Mouse (Mus musculus) liver (tissue): Measurements from ENCODE around the gene Ece1.

ENCODE experiments used
- DNase-seq: peaks from one replicate; pipeline ENCODE4 v3.0.0-alpha.2; 2020; ENCODE audit warnings: mixed read lengths

The Ece1 gene

DNA sequence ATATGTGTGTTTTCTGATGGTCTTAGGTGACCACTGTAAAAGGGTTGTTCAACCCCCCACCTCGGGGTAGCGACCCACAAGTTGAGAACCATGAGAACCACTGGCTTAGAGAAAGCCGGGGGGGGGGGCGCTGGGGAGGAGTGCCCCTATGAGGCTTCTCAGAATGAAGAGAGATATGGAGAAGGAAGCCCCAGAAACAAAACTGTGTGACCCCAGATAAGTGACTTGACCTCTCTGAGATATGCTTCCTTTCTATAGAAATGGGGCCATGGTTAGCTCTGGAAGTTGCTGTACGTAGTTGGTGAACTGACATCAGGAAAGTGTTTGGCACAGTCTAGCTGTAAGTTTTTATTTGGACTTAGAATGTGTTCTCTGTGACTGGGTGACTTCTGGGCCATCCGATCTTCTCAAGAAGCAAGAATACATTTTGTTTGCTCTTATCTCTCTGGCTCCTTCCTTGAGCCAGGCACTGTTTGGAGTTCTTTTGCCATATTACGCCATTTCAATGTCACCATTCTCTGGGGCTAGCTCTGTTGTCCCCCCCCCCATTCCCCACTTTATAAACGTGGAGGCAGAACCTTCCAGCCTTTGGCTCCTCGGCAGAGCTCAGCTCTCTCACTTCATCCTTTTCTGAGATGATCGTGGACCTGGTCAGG lies 25.4 kb downstream of the Ece1 start:
- no peak for DNase-seq

DNA sequence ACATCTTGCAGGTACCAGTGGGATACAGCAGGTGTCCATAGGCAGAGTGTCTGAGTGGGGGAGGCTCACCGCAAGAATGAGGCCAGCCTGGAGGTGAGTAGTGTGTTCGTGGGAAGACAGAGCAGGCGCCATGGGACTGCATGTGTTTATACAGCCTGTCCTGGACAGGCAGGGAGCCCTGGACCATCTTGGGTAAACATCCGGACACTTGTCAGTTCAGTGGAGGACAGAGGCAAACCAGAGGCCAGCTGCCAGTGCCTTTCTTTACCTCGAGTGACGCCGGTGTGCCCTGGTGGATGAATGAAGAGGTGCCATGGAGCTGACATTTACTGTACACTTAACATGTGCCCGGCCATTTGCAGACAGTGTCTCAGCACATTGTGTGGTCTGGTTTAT lies 26.0 kb downstream of the Ece1 start:
- DNase-seq, result no peak

DNA sequence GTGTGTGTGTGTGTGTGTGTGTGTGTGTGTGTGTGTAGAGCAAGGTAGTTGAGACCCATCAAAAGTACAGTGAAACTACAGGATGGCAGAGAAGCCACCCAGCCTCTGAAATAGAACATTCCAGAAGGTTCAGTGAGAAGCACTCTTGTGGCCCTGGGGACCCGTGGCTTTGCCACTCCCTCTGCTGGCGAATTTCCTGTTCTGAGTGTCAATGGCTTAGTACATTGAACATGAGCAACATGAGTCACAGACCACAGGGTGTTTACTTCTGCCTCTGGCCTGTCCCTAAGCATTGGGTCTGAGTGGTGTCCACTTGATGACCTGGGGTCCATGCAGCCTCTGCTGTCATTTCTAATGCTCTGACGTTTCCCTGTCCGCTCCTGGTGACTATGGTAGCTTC lies 28.6 kb downstream of the Ece1 start:
- DNase-seq, result no peak

GRCm38 (mm10) chr4:137891553-137892145 lies 29.6 kb downstream of the Ece1 start:
- no peak for DNase-seq

DNA sequence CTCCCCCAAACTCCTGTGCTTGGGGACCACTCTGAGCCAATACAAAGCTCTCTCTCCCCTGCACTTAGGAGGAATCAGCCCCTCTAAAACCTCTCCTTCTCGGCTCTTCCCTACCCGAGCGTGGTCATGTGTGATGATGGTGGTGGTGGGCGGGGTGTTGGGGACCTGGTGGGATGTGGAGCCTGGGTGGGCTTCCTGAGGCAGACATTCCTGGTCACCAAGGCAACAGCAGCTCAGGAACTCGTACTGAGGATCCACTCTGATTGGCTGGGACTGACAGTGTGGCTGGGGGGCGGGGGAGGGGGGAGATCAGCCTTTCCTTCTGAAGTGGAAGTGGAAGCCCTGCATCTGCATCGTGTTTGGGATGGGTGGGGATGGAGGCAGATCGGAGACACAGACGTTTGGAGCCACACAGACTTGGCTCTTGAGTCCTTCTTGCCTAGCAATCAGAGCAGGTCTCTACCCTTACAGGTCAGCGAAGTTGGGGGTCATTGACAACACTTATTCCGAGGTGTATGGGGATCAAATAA lies 30.7 kb downstream of the Ece1 start:
- no peak for DNase-seq

GRCm38 (mm10) chr4:137896612-137897297 lies 34.7 kb downstream of the Ece1 start:
- DNase-seq, result no peak

- DNase-seq, result no peak
Observed at GRCm38 (mm10) chr4:137897298-137897612, 35.2 kb downstream of the Ece1 start.

DNA sequence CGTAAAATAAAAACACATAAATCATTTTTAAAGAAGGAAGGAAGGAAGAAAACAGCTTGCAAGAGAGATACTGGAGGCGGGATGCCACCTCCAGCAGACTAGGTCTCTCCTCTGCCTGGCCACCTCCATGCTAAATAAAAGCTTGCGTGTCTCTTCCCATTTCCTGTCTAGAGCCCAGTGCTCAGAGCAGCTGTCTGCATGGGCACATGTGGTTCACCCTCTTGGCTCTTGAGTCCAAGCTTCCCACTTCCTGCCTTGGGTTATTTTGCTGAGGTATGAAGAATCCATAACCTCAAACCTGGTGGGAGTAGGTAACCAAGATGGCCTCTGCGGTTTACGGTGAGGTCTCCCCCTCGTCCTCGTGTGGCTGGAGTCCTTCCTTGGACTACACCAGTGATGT lies 36.5 kb downstream of the Ece1 start:
- no peak for DNase-seq

DNA sequence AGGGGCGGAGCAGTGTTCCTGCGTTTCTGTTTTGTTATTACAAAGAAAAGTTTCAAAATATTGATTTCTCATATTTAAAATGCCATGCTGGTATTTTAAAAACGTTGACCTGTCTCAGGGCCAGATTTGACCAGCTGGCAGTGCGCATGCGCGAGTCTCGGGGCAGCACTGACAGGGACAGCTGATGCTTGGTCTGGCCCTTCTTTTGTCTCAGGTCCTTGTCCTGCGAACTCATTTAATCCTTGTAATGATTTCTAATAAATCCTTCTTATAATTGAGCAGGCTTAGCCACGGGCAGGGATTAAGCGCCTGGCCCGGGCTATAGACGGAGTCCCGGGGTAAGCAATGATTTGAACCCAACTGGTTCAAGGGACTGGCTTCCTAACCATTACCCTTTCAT lies 40.2 kb downstream of the Ece1 start:
- DNase-seq, result no peak

- no peak for DNase-seq
Observed at GRCm38 (mm10) chr4:137902873-137903272, 40.8 kb downstream of the Ece1 start.

GRCm38 (mm10) chr4:137904956-137905551 lies 43.0 kb downstream of the Ece1 start:
- no peak for DNase-seq

- DNase-seq, result no peak
Observed at GRCm38 (mm10) chr4:137907979-137908378, 45.9 kb downstream of the Ece1 start.

DNA sequence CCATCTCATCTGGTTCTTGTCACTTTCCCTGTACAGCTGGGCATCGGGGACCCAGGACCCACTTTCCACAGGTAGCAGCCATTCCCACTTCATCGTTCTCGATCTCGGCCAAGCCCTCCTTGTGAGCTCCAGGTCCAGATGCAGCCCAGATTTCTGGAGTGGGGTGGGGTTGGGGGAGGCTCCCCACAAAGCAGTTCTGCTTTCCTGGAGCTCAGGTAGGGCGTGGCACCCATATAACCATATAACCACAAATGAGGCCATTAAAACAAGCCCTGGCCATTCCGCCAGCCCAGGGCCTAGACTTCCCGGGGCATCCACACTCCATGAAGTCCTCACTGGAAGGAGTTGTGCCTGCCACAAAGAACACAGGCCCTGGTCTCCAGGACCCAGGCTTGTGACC lies 46.5 kb downstream of the Ece1 start:
- no peak for DNase-seq

GRCm38 (mm10) chr4:137908915-137909314 lies 46.9 kb downstream of the Ece1 start:
- no peak for DNase-seq

GRCm38 (mm10) chr4:137909471-137909870 lies 47.4 kb downstream of the Ece1 start:
- DNase-seq, result no peak

DNA sequence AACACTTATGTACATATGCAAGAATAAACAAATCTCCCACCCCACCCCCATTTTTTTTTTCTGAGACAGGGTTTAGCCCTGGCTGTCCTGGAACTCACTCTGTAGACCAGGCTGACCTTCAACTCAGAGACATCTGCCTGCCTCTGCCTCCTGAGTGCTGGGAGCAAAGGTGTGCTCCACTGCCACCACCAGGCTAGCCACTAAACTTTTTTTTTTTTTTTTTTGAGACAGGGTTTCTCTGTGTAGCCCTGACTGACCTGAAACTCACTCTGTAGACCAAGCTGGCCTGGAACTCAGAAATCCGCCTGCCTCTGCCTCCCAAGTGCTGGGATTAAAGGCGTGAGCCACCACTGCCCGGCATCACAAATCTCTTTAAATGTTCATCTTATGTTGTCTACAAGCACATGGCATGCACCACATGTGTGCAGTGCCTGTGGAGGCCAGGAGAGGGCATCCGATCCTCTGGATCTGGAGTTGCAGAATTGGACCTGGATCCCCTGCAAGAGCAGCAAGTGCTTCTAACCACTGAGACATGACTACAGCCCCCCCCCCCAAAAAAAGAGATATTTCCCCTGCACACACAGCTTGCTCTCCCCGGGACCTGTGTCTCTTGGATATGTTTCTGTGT lies 48.5 kb downstream of the Ece1 start:
- DNase-seq, result peak; percentile 52

- DNase-seq, result no peak
Observed at GRCm38 (mm10) chr4:137911657-137912056, 49.6 kb downstream of the Ece1 start.

GRCm38 (mm10) chr4:137912768-137913305 lies 50.8 kb downstream of the Ece1 start:
- no peak for DNase-seq

- DNase-seq, result peak; percentile 90
Observed at GRCm38 (mm10) chr4:137913321-137914057, 51.5 kb downstream of the Ece1 start.

GRCm38 (mm10) chr4:137917591-137917990 lies 55.6 kb downstream of the Ece1 start:
- no peak for DNase-seq

GRCm38 (mm10) chr4:137918559-137918958 lies 56.5 kb downstream of the Ece1 start:
- DNase-seq, result no peak

GRCm38 (mm10) chr4:137919116-137919515 lies 57.1 kb downstream of the Ece1 start:
- no peak for DNase-seq
